Mouse (Mus musculus): ENCODE results near the gene Txlnb.
A peak's percentile ranks its signal among the peaks of the same experiment; 100 is the strongest.
"Not testable (repeated sequence)": the region's sequence is repeated elsewhere in the genome, so short reads cannot be mapped to it uniquely, and the experiment has no call there.

Txlnb gene

GRCm38 (mm10) chr10:17795767-17796631 is at the start of gene Txlnb:
TSS of gene Txlnb (plus strand) at chr10:17796226.
- peak; percentile 51 to 56 for DNase-seq (ENCODE audit: low read depth in 2 of 2, low spot score in 2 of 2)

GRCm38 (mm10) chr10:17752478-17752877 is 43.5 kb upstream of the Txlnb start:
- no peak for DNase-seq (ENCODE audit: low read depth in 2 of 2, low spot score in 2 of 2)

GRCm38 (mm10) chr10:17759772-17760171 is 36.3 kb upstream of the Txlnb start:
- DNase-seq (ENCODE audit: low read depth in 2 of 2, low spot score in 2 of 2), result no peak

- no peak for DNase-seq (ENCODE audit: low read depth in 2 of 2, low spot score in 2 of 2)
Measured at GRCm38 (mm10) chr10:17760750-17761613, 35.0 kb upstream of the Txlnb start.

GRCm38 (mm10) chr10:17761652-17762051 is 34.4 kb upstream of the Txlnb start:
- DNase-seq (ENCODE audit: low read depth in 2 of 2, low spot score in 2 of 2), result no peak

- DNase-seq (ENCODE audit: low read depth in 2 of 2, low spot score in 2 of 2), result no peak
Measured at GRCm38 (mm10) chr10:17762946-17763345, 33.1 kb upstream of the Txlnb start.

GRCm38 (mm10) chr10:17769856-17770255 is 26.2 kb upstream of the Txlnb start:
- DNase-seq (ENCODE audit: low read depth in 2 of 2, low spot score in 2 of 2), result no peak

GRCm38 (mm10) chr10:17772364-17772763 is 23.7 kb upstream of the Txlnb start:
- DNase-seq (ENCODE audit: low read depth in 2 of 2, low spot score in 2 of 2), result peak; percentile 26 to 52

- no peak for DNase-seq (ENCODE audit: low read depth in 2 of 2, low spot score in 2 of 2)
Measured at GRCm38 (mm10) chr10:17774366-17774765, 21.7 kb upstream of the Txlnb start.

- no peak for DNase-seq (ENCODE audit: low read depth in 2 of 2, low spot score in 2 of 2)
Measured at GRCm38 (mm10) chr10:17775079-17775478, 20.9 kb upstream of the Txlnb start.

GRCm38 (mm10) chr10:17776684-17777083 is 19.3 kb upstream of the Txlnb start:
- not testable (repeated sequence) for DNase-seq (ENCODE audit: low read depth in 2 of 2, low spot score in 2 of 2)

- DNase-seq (ENCODE audit: low read depth in 2 of 2, low spot score in 2 of 2), result no peak
Measured at GRCm38 (mm10) chr10:17786771-17787170, 9.3 kb upstream of the Txlnb start.

GRCm38 (mm10) chr10:17787938-17788337 is 8.1 kb upstream of the Txlnb start:
- DNase-seq (ENCODE audit: low read depth in 2 of 2, low spot score in 2 of 2), result no peak

GRCm38 (mm10) chr10:17788347-17788746 is 7.7 kb upstream of the Txlnb start:
- no peak for DNase-seq (ENCODE audit: low read depth in 2 of 2, low spot score in 2 of 2)

GRCm38 (mm10) chr10:17793926-17794325 is 2.1 kb upstream of the Txlnb start:
- no peak for DNase-seq (ENCODE audit: low read depth in 2 of 2, low spot score in 2 of 2)

- DNase-seq (ENCODE audit: low read depth in 2 of 2, low spot score in 2 of 2), result no peak
Measured at GRCm38 (mm10) chr10:17794443-17794842, 1.6 kb upstream of the Txlnb start.

GRCm38 (mm10) chr10:17795227-17795626 is 799 bp upstream of the Txlnb start:
- DNase-seq (ENCODE audit: low read depth in 2 of 2, low spot score in 2 of 2), result no peak

- DNase-seq (ENCODE audit: low read depth in 2 of 2, low spot score in 2 of 2), result no peak
Measured at GRCm38 (mm10) chr10:17796846-17797631, 1.0 kb downstream of the Txlnb start.

- no peak for DNase-seq (ENCODE audit: low read depth in 2 of 2, low spot score in 2 of 2)
Measured at GRCm38 (mm10) chr10:17797681-17798080, 1.7 kb downstream of the Txlnb start.

- no peak for DNase-seq (ENCODE audit: low read depth in 2 of 2, low spot score in 2 of 2)
Measured at GRCm38 (mm10) chr10:17801788-17802187, 5.8 kb downstream of the Txlnb start.

GRCm38 (mm10) chr10:17808526-17808925 is 12.5 kb downstream of the Txlnb start:
- DNase-seq (ENCODE audit: low read depth in 2 of 2, low spot score in 2 of 2), result no peak
